Mouse (Mus musculus) bone marrow, adult 2 months (tissue): ENCODE measurements at regions not wholly inside any gene's neighbourhood (a gene's known extent, or its start where the extent isn't known, plus 50 kb on each side); places are given as distances from the start of the nearest gene placed in this dataset.

Experiments
- CTCF ChIP-seq: fragments of 200-500 bp; IDR thresholded peaks from 2 replicates; pipeline ENCODE4 v1.5.1; 2011; ENCODE audit warnings: low read length, control low read depth; ENCODE audit not compliant: control insufficient read depth, insufficient read depth
- POLR2A ChIP-seq: fragments of 200-500 bp; IDR thresholded peaks from 2 replicates; pipeline ENCODE4 v1.6.1; 2011; ENCODE audit warnings: low read depth, mild to moderate bottlenecking, control low read depth, low read length, borderline replicate concordance; ENCODE audit not compliant: control insufficient read depth

DNA sequence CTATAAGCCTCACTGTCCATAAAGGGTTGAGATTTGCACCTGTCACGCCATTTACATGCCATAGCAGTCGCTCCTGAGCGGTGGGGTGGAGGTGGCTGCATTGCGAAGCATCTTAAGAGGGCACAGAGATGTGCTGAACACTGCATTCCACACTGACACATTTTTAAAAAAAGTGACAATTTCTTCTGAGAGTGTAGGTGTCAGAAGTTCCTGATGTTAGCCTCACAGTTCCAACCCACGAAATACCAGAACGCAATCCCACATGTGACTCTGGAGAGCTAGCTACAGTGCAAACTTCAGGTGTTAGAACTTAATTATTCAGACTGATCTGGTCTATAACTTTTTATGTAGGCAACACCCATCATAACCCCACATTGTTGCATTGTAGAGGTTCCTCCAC lies 369.8 kb upstream of the Arglu1 start:
- TF ChIP-seq POLR2A, result no peak
- no peak for TF ChIP-seq CTCF
